Mouse (Mus musculus) thymus, adult 2 months (tissue): ENCODE results near the gene Fam71d.

Experiments
- CTCF ChIP-seq: fragments of 200-500 bp; IDR thresholded peaks from 2 replicates; pipeline ENCODE4 v1.5.1; 2012; ENCODE audit warnings: mild to moderate bottlenecking, control low read depth, low read length, moderate library complexity, borderline replicate concordance; ENCODE audit not compliant: control insufficient read depth, poor library complexity, insufficient read depth; ENCODE audit errors: extremely low read depth
- POLR2A ChIP-seq: fragments of 200-500 bp; IDR thresholded peaks from 2 replicates; pipeline ENCODE4 v1.6.1; 2012; ENCODE audit warnings: mild to moderate bottlenecking, low read length, control low read depth, moderate library complexity; ENCODE audit not compliant: control insufficient read depth, poor library complexity, insufficient read depth; ENCODE audit errors: extremely low read depth

DNA sequence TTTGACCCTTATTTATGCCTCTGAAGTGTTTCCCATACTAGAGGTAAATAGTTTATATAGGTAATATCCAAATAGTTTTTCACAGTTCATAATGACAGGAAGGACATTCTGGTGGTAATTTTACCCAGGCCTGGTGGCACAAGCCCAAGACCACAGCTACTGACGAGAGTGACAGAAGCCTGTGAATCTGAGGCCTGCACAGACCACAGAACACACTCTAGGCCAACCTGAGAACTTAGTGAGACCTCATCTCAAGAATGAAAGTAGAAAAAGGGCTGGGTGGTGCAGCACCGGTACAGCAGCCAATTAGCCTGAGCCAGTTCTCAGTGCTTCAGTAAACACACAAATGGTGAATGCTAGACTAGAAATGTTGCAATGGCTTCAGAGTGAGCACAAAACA, 26.4 kb downstream of the Fam71d start:
- TF ChIP-seq CTCF = no peak
- no peak for TF ChIP-seq POLR2A
